Mouse (Mus musculus): ENCODE data around the gene Brf1. TPM values are rescaled to one million over a fixed set of nuclear protein-coding genes. Genes with fewer than 3 reads are reported as not detected.

The Brf1 gene
- polyA plus RNA-seq, 1 experiment: 37.2 TPM

DNA sequence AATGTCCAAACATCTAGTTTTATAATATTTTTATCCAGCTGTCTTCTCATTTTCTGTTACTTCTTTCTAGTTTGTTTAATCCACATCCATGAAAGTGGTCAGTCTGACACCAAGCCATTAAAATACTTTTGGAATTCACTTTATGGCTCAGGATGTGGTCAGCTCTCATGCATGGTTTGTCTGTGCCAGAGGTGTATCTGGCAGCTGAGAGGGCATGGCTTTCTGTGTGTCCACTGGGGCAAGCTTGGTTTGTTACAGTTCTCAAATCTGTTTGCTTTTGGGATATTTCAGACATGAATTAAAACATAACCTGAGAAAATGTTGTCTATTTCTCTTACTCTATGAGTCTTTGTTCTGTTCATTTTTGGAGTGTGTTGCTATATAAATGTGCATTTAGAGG, 21.0 kb upstream of the Brf1 start:
- Histone ChIP-seq H3K4me1 (ENCODE audit: control insufficient read depth, insufficient read depth, low read length) (peaks cover 11% of the 10 kb centered on the region), H3K4me3 (ENCODE audit: insufficient read depth, low read length) (no peak overlapping the region), H3K27ac (ENCODE audit: insufficient read depth, low read length) (no peak overlapping the region)
- TF ChIP-seq CTCF (IDR thresholded peaks at IDR 0.05; ENCODE audit: borderline replicate concordance, insufficient read depth, low read length): no peak
- no peak for TF ChIP-seq POLR2A (IDR thresholded peaks at IDR 0.05; ENCODE audit: low read depth, low read length)

DNA sequence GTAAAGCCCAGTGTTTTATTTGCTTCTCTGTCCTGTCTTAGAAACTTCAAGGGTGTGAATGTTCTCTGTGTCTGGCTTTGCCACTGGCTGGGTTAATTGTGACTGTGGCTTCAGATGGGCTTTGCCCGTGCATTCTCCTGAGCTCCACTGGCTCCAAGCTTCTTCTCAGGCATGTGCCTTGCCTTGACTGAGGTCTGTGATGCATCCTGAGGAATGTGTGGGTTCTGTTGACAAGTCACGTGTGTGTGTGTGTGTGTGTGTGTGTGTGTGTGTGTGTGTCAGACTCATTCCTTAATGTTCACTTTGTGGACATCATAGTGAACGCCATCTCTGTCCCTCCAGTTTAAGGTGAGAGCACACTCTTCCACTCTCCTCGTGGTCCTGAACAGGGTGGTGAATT, 18.3 kb upstream of the Brf1 start:
- Histone ChIP-seq H3K4me1 (ENCODE audit: control insufficient read depth, insufficient read depth, low read length) (peaks cover 16% of the 10 kb centered on the region), H3K4me3 (ENCODE audit: insufficient read depth, low read length) (no peak overlapping the region), H3K27ac (ENCODE audit: insufficient read depth, low read length) (no peak overlapping the region)
- TF ChIP-seq CTCF (IDR thresholded peaks at IDR 0.05; ENCODE audit: borderline replicate concordance, insufficient read depth, low read length): no peak
- TF ChIP-seq POLR2A (IDR thresholded peaks at IDR 0.05; ENCODE audit: low read depth, low read length): no peak

DNA sequence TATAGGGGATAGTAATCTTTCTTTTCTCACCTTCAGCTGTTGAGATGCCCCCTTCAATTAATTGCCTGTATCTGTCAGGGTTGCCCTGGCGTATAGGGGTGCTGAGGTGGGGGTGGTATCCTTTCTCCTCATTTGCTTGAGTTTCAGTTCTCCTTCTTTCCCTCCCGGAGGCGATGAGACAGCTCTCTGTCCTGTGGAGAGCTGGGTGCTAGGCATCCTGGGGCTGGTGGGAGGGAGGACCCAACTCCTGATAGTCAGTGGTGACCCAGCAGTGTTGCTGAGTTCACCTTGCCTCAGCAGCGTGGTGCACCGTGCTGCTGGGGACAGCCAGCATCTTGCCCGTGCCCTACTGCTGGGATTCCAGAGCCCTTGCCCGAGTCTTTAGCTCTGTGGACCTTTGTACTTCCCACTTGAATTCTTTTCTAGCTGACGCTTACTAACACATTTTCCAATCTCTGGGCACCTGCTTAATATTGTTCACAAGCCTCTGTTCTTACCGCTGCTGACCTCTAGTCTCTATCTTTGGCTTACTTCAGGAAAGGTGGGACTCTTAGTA, 17.0 kb upstream of the Brf1 start:
- no peak for TF ChIP-seq POLR2A (IDR thresholded peaks at IDR 0.05; ENCODE audit: low read depth, low read length)
- TF ChIP-seq CTCF (IDR thresholded peaks at IDR 0.05; ENCODE audit: borderline replicate concordance, insufficient read depth, low read length): no peak
- H3K4me1 ChIP-seq (ENCODE audit: control insufficient read depth, insufficient read depth, low read length): peaks cover 15% of the 10 kb centered on the region
- no peak overlapping the region for H3K27ac ChIP-seq (ENCODE audit: insufficient read depth, low read length)
- no peak overlapping the region for H3K4me3 ChIP-seq (ENCODE audit: insufficient read depth, low read length)

DNA sequence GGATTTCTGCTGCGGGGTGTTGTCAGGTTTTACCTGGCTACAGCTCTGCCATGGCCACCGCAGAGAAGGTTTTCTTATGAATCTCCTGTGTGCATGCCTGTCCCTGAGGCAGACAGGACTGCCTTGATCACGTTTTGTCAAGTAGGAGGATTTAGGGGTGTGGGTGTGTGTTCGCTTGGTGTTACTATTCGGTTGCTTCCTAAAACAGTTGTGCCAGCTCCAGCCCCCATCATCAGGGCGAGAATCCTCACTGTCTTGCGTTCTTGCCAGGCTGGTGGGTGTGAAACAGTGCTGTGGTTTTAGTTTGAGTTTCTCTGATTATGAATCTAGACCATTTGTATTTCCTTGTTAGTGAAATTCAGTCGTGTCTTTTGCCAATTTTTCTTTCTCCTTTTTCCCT, 16.5 kb upstream of the Brf1 start:
- Histone ChIP-seq H3K4me1 (ENCODE audit: control insufficient read depth, insufficient read depth, low read length) (peaks cover 19% of the 10 kb centered on the region), H3K4me3 (ENCODE audit: insufficient read depth, low read length) (no peak overlapping the region), H3K27ac (ENCODE audit: insufficient read depth, low read length) (no peak overlapping the region)
- TF ChIP-seq POLR2A (IDR thresholded peaks at IDR 0.05; ENCODE audit: low read depth, low read length) (no peak), CTCF (IDR thresholded peaks at IDR 0.05; ENCODE audit: borderline replicate concordance, insufficient read depth, low read length) (no peak)

DNA sequence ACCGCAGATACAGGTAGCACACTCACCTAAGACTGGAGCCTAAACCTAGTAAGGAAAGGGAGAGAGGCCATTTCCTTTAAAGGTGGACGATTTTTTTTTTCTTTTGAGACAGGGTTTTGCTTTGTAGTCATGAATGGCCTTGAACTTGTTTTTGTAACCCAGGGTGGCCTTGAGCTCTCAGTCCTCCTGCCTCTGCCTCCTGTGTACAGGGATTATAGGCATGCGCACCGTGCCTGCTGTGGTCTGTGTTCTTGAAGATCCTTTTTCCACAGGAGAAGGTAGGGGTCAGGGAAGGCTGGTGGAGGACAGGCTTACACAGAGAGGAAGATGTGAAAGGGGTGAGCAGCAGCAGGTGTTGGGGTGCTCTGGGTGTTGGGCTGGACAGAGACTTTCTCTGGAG, 15.5 kb upstream of the Brf1 start:
- Histone ChIP-seq H3K27ac (ENCODE audit: insufficient read depth, low read length) (no peak overlapping the region), H3K4me1 (ENCODE audit: control insufficient read depth, insufficient read depth, low read length) (peaks cover 27% of the 10 kb centered on the region), H3K4me3 (ENCODE audit: insufficient read depth, low read length) (peak overlapping the region; percentile 73; the same call in 1 of the 2 replicates)
- TF ChIP-seq POLR2A (IDR thresholded peaks at IDR 0.05; ENCODE audit: low read depth, low read length) (no peak), CTCF (IDR thresholded peaks at IDR 0.05; ENCODE audit: borderline replicate concordance, insufficient read depth, low read length) (no peak)

DNA sequence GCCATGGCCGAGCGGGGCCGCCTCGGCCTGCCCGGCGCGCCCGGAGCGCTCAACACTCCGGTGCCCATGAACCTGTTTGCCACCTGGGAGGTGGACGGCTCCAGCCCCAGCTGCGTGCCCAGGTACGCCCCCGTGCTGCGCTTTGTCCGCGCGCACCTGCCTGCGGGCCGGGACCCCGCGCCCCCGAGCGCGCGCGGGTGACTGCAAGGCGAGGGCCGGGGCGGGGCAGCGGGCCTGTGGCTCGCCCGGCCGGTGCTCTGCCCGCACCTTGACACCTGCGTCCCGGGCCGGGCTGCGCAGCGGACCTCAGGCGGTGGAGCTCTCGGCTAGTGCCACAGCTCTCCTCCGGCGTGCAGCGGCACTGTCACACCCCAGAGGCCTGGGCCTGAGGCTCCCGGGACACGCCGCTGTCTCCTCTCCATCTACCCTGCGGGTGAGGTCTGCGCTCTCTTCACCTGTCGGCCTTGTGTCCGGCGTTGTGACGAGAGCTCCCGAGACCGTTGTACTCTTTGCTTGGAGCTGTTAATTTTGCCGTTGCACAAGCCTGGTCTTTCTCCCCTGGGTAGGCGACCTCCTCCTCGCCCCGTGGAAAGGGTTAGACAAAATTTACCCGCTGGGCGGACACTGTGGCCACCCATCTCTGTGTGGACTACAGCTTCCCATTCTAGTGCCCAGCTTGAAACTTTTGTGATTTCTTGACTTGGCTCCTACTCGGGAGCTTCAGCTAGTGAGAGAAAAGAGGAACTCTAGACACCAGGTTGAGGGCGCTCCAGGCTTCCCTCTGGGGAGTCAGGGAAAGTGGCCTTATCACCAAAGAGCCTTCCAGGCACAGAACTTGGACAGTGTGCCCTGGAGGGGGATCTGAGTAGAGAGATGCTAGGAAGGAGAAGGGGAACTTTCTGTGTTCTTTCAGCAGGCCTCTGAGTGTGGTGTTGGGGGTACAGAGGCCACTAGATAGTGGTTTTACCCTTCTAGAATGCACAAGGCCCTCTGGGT, 14.4 kb upstream of the Brf1 start:
- no peak; the same call in 1 of the 2 replicates for TF ChIP-seq POLR2A (IDR thresholded peaks at IDR 0.05; ENCODE audit: low read depth, low read length)
- TF ChIP-seq CTCF (IDR thresholded peaks at IDR 0.05; ENCODE audit: borderline replicate concordance, insufficient read depth, low read length): no peak
- peak overlapping the region; percentile 19 for H3K27ac ChIP-seq (ENCODE audit: insufficient read depth, low read length)
- H3K4me1 ChIP-seq (ENCODE audit: control insufficient read depth, insufficient read depth, low read length): peaks cover 27% of the 10 kb centered on the region
- peak overlapping the region; percentile 73 for H3K4me3 ChIP-seq (ENCODE audit: insufficient read depth, low read length)

DNA sequence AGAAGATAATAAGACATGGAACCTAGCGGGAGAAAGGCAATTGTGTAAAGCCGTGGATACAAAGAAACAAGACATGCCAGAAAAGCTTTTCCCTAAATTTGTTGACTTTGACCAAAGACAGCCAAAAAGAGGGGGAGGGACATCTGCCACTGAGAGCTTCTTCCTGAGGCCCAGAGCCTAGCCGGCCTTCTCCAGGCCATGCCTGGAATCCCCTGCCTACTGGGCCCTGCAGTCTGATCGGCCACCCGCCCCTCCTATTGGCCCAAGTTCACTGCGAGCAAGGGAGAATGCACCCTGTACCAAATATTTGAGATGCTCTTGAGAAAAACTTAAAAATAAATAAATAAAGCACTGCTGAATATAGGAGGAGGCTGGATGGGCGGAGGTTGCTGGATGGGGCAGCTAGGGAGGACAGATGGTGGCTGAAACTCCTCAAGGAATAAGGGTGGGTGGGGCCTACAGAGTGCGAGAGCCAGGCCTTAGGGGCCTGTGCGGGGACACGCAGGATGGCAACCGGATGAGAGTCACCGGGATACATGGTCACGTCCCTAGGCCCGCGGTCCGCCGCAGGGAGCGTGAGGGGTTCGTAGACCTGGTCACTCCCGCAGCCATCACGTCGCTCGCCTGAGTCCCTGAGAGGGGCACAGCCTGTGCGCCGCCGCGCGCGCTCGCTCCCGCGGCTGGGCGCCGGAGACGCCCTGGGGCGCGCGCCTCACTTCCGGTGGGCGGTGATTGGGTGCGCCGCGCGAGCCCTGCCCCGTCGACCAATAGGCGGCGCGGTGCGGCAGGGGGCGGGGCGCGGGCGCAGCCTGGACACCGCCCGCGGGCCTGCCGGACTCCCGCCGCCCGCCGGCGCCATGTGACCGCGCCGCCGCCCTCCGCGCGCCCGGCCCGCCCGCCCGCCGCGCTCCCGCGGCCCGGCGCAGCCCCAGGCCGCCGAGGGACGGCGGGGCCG, 13.4 kb upstream of the Brf1 start, which contains the start of gene Pacs2:
TSS of gene Pacs2 (plus strand) at position 905 of the 955 bp plus-strand sequence.
- Histone ChIP-seq H3K4me3 (ENCODE audit: insufficient read depth, low read length) (peak within 1 kb of the TSS; percentile 73), H3K27ac (ENCODE audit: insufficient read depth, low read length) (peak within 1 kb of the TSS; percentile 82), H3K4me1 (ENCODE audit: control insufficient read depth, insufficient read depth, low read length) (peaks cover 27% of the 10 kb centered on the region)
- TF ChIP-seq POLR2A (IDR thresholded peaks at IDR 0.05; ENCODE audit: low read depth, low read length) (peak; percentile 94), CTCF (IDR thresholded peaks at IDR 0.05; ENCODE audit: borderline replicate concordance, insufficient read depth, low read length) (no peak)

DNA sequence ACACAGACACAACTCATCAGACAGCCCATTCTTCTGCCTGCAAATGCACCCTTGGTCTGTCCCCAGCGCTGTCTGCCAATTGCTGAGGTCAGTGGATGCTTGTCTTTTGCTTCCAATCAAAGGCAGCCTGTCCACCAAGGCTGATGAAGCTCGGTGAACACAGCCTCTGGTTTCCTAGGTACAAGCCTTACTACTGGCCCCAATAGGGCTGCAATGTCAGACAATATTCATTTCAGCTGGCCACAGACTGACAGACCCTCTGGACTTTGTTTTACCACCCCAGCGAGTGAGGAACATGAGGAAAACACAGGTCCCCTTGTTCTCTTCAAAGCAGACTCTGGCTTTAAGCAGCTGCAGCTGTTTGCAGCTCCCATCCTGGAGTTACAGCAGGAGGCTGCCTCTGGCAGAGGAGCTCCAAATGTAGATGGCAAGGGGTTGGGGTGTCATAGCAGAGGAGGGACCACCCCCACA, 12.6 kb upstream of the Brf1 start:
- Histone ChIP-seq H3K27ac (ENCODE audit: insufficient read depth, low read length) (peak overlapping the region; percentile 82), H3K4me1 (ENCODE audit: control insufficient read depth, insufficient read depth, low read length) (peaks cover 23% of the 10 kb centered on the region), H3K4me3 (ENCODE audit: insufficient read depth, low read length) (no peak overlapping the region)
- TF ChIP-seq CTCF (IDR thresholded peaks at IDR 0.05; ENCODE audit: borderline replicate concordance, insufficient read depth, low read length) (no peak), POLR2A (IDR thresholded peaks at IDR 0.05; ENCODE audit: low read depth, low read length) (no peak)

DNA sequence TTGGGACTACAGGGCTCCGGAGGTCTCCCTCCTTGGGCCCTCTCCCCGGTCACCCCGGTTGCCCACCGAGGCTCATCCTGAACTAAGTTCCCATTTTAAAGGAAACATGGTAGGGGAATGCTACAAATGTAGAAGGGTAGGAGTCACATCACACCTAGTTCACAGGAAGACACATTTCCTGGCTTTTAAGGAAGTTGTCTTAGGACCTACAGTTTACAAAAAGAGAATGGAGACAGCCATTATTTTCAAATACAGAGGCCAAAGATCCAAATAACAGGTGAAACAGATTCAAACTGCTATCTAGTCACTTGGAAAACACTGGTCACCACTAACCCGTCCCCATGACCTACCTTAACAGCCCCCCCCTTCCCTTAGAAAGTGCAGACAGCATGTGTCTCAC, 11.9 kb upstream of the Brf1 start:
- H3K4me1 ChIP-seq (ENCODE audit: control insufficient read depth, insufficient read depth, low read length): peaks cover 23% of the 10 kb centered on the region
- no peak overlapping the region for H3K4me3 ChIP-seq (ENCODE audit: insufficient read depth, low read length)
- peak overlapping the region; percentile 62 for H3K27ac ChIP-seq (ENCODE audit: insufficient read depth, low read length)
- no peak for TF ChIP-seq CTCF (IDR thresholded peaks at IDR 0.05; ENCODE audit: borderline replicate concordance, insufficient read depth, low read length)
- TF ChIP-seq POLR2A (IDR thresholded peaks at IDR 0.05; ENCODE audit: low read depth, low read length): no peak
